Mouse (Mus musculus): ENCODE data around the gene Pcyt1a. TPM values are rescaled to one million over a fixed set of nuclear protein-coding genes. Genes with fewer than 3 reads are reported as not detected.

The Pcyt1a gene
- polyA plus RNA-seq, 1 experiment from 2014 or later = 35.6 TPM

- ATAC-seq (ENCODE audit: borderline replicate concordance, extremely low read depth, low FRiP score, low TSS enrichment) = no peak
- Histone ChIP-seq H3K4me3 (no peak overlapping the region), H3K4me2 (no peak overlapping the region), H3K4me1 (0 out of 2 replicates have a peak, but pooled peaks cover 7% of the 10 kb centered on the region), H3K36me3 (no peaks in the 10 kb centered on the region), H3K9ac (no peak overlapping the region), H3K27ac (no peak overlapping the region), H3K9me3 (no peaks in the 10 kb centered on the region), H3K27me3 (0 out of 2 replicates have a peak, but pooled peaks cover 4% of the 10 kb centered on the region)
- WGBS = 64% methylated on average over 6 of the region's 6 CpGs
Measured at GRCm38 (mm10) chr16:32503633-32504032, 72.9 kb downstream of the Pcyt1a start.

GRCm38 (mm10) chr16:32506298-32506697 is 75.6 kb downstream of the Pcyt1a start:
- H3K9me3 ChIP-seq = no peaks in the 10 kb centered on the region
- no peaks in the 10 kb centered on the region for H3K27me3 ChIP-seq
- no peaks in the 10 kb centered on the region for H3K36me3 ChIP-seq
- no peak overlapping the region for H3K9ac ChIP-seq
- WGBS = 72% methylated on average over 8 of the region's 8 CpGs
- H3K4me1 ChIP-seq = peaks cover 26% of the 10 kb centered on the region
- no peak for ATAC-seq (ENCODE audit: borderline replicate concordance, extremely low read depth, low FRiP score, low TSS enrichment)
- no peak overlapping the region for H3K27ac ChIP-seq
- no peak overlapping the region for H3K4me3 ChIP-seq
- no peak overlapping the region for H3K4me2 ChIP-seq

GRCm38 (mm10) chr16:32506868-32507267 is 76.1 kb downstream of the Pcyt1a start:
- Histone ChIP-seq H3K27ac (no peak overlapping the region), H3K36me3 (no peaks in the 10 kb centered on the region), H3K4me1 (peaks cover 32% of the 10 kb centered on the region), H3K4me3 (no peak overlapping the region), H3K9me3 (no peaks in the 10 kb centered on the region), H3K4me2 (no peak overlapping the region), H3K9ac (no peak overlapping the region), H3K27me3 (no peaks in the 10 kb centered on the region)
- no peak for ATAC-seq (ENCODE audit: borderline replicate concordance, extremely low read depth, low FRiP score, low TSS enrichment)
- WGBS = 71% methylated on average over 7 of the region's 7 CpGs

- Histone ChIP-seq H3K36me3 (no peaks in the 10 kb centered on the region), H3K4me3 (no peak overlapping the region), H3K4me2 (no peak overlapping the region), H3K27ac (no peak overlapping the region), H3K27me3 (no peaks in the 10 kb centered on the region), H3K9me3 (no peaks in the 10 kb centered on the region), H3K9ac (no peak overlapping the region), H3K4me1 (peaks cover 37% of the 10 kb centered on the region)
- no peak for ATAC-seq (ENCODE audit: borderline replicate concordance, extremely low read depth, low FRiP score, low TSS enrichment)
- 17% methylated on average over 9 of the region's 9 CpGs for WGBS
Measured at GRCm38 (mm10) chr16:32507407-32507806, 76.7 kb downstream of the Pcyt1a start.

- H3K4me1 ChIP-seq = peaks cover 43% of the 10 kb centered on the region
- no peaks in the 10 kb centered on the region for H3K36me3 ChIP-seq
- no peak overlapping the region for H3K4me2 ChIP-seq
- 68% methylated on average over 5 of the region's 5 CpGs for WGBS
- H3K9me3 ChIP-seq = no peaks in the 10 kb centered on the region
- H3K4me3 ChIP-seq = no peak overlapping the region
- ATAC-seq (ENCODE audit: borderline replicate concordance, extremely low read depth, low FRiP score, low TSS enrichment) = no peak
- H3K27ac ChIP-seq = peak overlapping the region; percentile 88
- no peaks in the 10 kb centered on the region for H3K27me3 ChIP-seq
- no peak overlapping the region for H3K9ac ChIP-seq
Measured at GRCm38 (mm10) chr16:32508035-32508434, 77.3 kb downstream of the Pcyt1a start.

- H3K4me3 ChIP-seq = no peak overlapping the region
- H3K9ac ChIP-seq = no peak overlapping the region
- H3K4me2 ChIP-seq = peak overlapping the region; percentile 13; the same call in 1 of the 2 replicates
- peak overlapping the region; percentile 88 for H3K27ac ChIP-seq
- H3K36me3 ChIP-seq = no peaks in the 10 kb centered on the region
- H3K4me1 ChIP-seq = peaks cover 45% of the 10 kb centered on the region
- H3K27me3 ChIP-seq = no peaks in the 10 kb centered on the region
- H3K9me3 ChIP-seq = no peaks in the 10 kb centered on the region
- whole genome bisulfite sequencing = 40% methylated on average over 3 of the region's 3 CpGs
- no peak; the same call in 1 of the 2 replicates for ATAC-seq (ENCODE audit: borderline replicate concordance, extremely low read depth, low FRiP score, low TSS enrichment)
Measured at GRCm38 (mm10) chr16:32508506-32509065, 77.9 kb downstream of the Pcyt1a start.

GRCm38 (mm10) chr16:32509066-32509942 is 78.6 kb downstream of the Pcyt1a start:
- 25% methylated on average over 9 of the region's 9 CpGs for WGBS
- H3K4me3 ChIP-seq = no peak overlapping the region
- H3K27ac ChIP-seq = peak overlapping the region; percentile 88
- H3K9ac ChIP-seq = no peak overlapping the region
- no peaks in the 10 kb centered on the region for H3K36me3 ChIP-seq
- peak overlapping the region; percentile 13; the same call in 1 of the 2 replicates for H3K4me2 ChIP-seq
- no peaks in the 10 kb centered on the region for H3K27me3 ChIP-seq
- no peaks in the 10 kb centered on the region for H3K9me3 ChIP-seq
- peaks cover 45% of the 10 kb centered on the region for H3K4me1 ChIP-seq
- peak; percentile 75 for ATAC-seq (ENCODE audit: borderline replicate concordance, extremely low read depth, low FRiP score, low TSS enrichment)

GRCm38 (mm10) chr16:32510399-32511337 is 79.9 kb downstream of the Pcyt1a start:
- H3K4me2 ChIP-seq = no peak overlapping the region
- no peak overlapping the region for H3K4me3 ChIP-seq
- WGBS = 56% methylated on average over 18 of the region's 18 CpGs
- no peak for ATAC-seq (ENCODE audit: borderline replicate concordance, extremely low read depth, low FRiP score, low TSS enrichment)
- H3K9me3 ChIP-seq = no peaks in the 10 kb centered on the region
- H3K27me3 ChIP-seq = no peaks in the 10 kb centered on the region
- H3K4me1 ChIP-seq = peaks cover 45% of the 10 kb centered on the region
- H3K27ac ChIP-seq = peak overlapping the region; percentile 88
- H3K9ac ChIP-seq = no peak overlapping the region
- H3K36me3 ChIP-seq = no peaks in the 10 kb centered on the region

- Histone ChIP-seq H3K9me3 (no peaks in the 10 kb centered on the region), H3K4me1 (peaks cover 51% of the 10 kb centered on the region), H3K27ac (peak overlapping the region; percentile 50), H3K4me2 (no peak overlapping the region), H3K27me3 (no peaks in the 10 kb centered on the region), H3K36me3 (no peaks in the 10 kb centered on the region), H3K9ac (0 out of 2 replicates have a peak overlapping the region, but pooled peaks have one; percentile 8), H3K4me3 (no peak overlapping the region)
- ATAC-seq (ENCODE audit: borderline replicate concordance, extremely low read depth, low FRiP score, low TSS enrichment) = no peak
- whole genome bisulfite sequencing = 67% methylated on average over 3 of the region's 3 CpGs
Measured at GRCm38 (mm10) chr16:32511338-32511734, 80.6 kb downstream of the Pcyt1a start.

- Histone ChIP-seq H3K36me3 (no peaks in the 10 kb centered on the region), H3K4me2 (no peak overlapping the region), H3K27ac (peak overlapping the region; percentile 50; the same call in 1 of the 2 replicates), H3K9ac (no peak overlapping the region), H3K9me3 (no peaks in the 10 kb centered on the region), H3K27me3 (no peaks in the 10 kb centered on the region), H3K4me3 (no peak overlapping the region), H3K4me1 (peaks cover 55% of the 10 kb centered on the region)
- no peak for ATAC-seq (ENCODE audit: borderline replicate concordance, extremely low read depth, low FRiP score, low TSS enrichment)
- WGBS = 75% methylated on average over 8 of the region's 8 CpGs
Measured at GRCm38 (mm10) chr16:32511827-32512490, 81.2 kb downstream of the Pcyt1a start.

GRCm38 (mm10) chr16:32512921-32513320 is 82.2 kb downstream of the Pcyt1a start:
- Histone ChIP-seq H3K4me2 (no peak overlapping the region), H3K36me3 (no peaks in the 10 kb centered on the region), H3K9me3 (no peaks in the 10 kb centered on the region), H3K4me1 (peaks cover 50% of the 10 kb centered on the region), H3K9ac (no peak overlapping the region), H3K27me3 (no peaks in the 10 kb centered on the region), H3K27ac (peak overlapping the region; percentile 86), H3K4me3 (no peak overlapping the region)
- no peak for ATAC-seq (ENCODE audit: borderline replicate concordance, extremely low read depth, low FRiP score, low TSS enrichment)
- WGBS = 25% methylated on average over 3 of the region's 3 CpGs
